ENCODE assay signal across 9 mouse cellular contexts in genomic region chr3:88440500-88441381, GRCm38 (mm10). TPM values are rescaled to one million over a fixed set of nuclear protein-coding genes. Genes with fewer than 3 reads are reported as not detected.
DNase-seq lines count a peak whose midpoint lies in the region; ATAC-seq and TF ChIP-seq lines count a peak whose summit lies in the region.
"Had no signal": no experiment of that assay in that cellular context is flagged by ENCODE, and none has a peak within 500 bp of the region (broad histone marks: within the 10 kb centered on the region; RNA-seq: fewer than 3 reads in every experiment).

No protein-coding gene starts in this region.

- no peak for TF ChIP-seq POLR2A in lung, adult 2 months (IDR thresholded peaks at IDR 0.05; ENCODE audit: borderline replicate concordance, extremely low read depth, low read depth, low read length)
- no peak for TF ChIP-seq POLR2A in brain, embryonic 14.5 days (IDR thresholded peaks at IDR 0.05; ENCODE audit: borderline replicate concordance, extremely low read depth, insufficient read depth, insufficient read length, poor library complexity, severe bottlenecking)

- 22% methylated on average over 27 of the region's 27 CpGs for WGBS in lung, adult 2 months
- WGBS in heart, embryonic 12.5 days = 16% methylated on average over 27 of the region's 27 CpGs
- 12% methylated on average over 27 of the region's 27 CpGs for WGBS in kidney, embryonic 15.5 days

- H3K4me1 ChIP-seq in lung, adult 2 months (ENCODE audit: control insufficient read depth, insufficient read depth, low read length) = peaks cover 4% of the 10 kb centered on the region
- peaks cover 22% of the 10 kb centered on the region for H3K4me1 ChIP-seq in heart, embryonic 12.5 days (replicated peaks)
- peaks cover 45% of the 10 kb centered on the region for H3K4me1 ChIP-seq in kidney, embryonic 15.5 days

- H3K9ac ChIP-seq in heart, embryonic 12.5 days = peak overlapping the region; percentile 34
- H3K9ac ChIP-seq in kidney, embryonic 15.5 days = no peak overlapping the region

- no peaks in the 10 kb centered on the region for H3K9me3 ChIP-seq in heart, embryonic 12.5 days (replicated peaks)
- no peaks in the 10 kb centered on the region for H3K9me3 ChIP-seq in kidney, embryonic 15.5 days (replicated peaks)

- 0 out of 2 replicates have a peak, but pooled peaks cover 4% of the 10 kb centered on the region for H3K27me3 ChIP-seq in heart, embryonic 12.5 days (replicated peaks)
- peaks cover 3% of the 10 kb centered on the region; the same call in 1 of the 2 replicates for H3K27me3 ChIP-seq in kidney, embryonic 15.5 days

- ATAC-seq in heart, embryonic 12.5 days (ENCODE audit: insufficient number of reproducible peaks, low FRiP score) = no peak
- ATAC-seq in kidney, embryonic 15.5 days (replicated peaks; ENCODE audit: low FRiP score) = no peak; the same call in 1 of the 2 replicates

- peak overlapping the region; percentile 62 for H3K4me2 ChIP-seq in heart, embryonic 12.5 days
- H3K4me2 ChIP-seq in kidney, embryonic 15.5 days = peak overlapping the region; percentile 50

- DNase-seq in lung, adult 2 months = no peak
- no peak for DNase-seq in lung, adult 18-20 months
- peak; percentile 58 for DNase-seq in brain, embryonic 14.5 days (ENCODE audit: low read depth)
- peak; percentile 72 for DNase-seq in lung, postnatal 10 days
- peak; percentile 77 for DNase-seq in retina, postnatal 1 day
- DNase-seq in gastrocnemius, postnatal 25 days = no peak

- H3K27ac ChIP-seq in heart, embryonic 12.5 days (ENCODE audit: poor library complexity, severe bottlenecking) = no peak overlapping the region
- H3K27ac ChIP-seq in kidney, embryonic 15.5 days = no peak overlapping the region

- peak; percentile 52 for TF ChIP-seq CTCF in lung, adult 2 months (IDR thresholded peaks at IDR 0.05; ENCODE audit: insufficient read depth, low read length)
- TF ChIP-seq CTCF in brain, embryonic 14.5 days (IDR thresholded peaks at IDR 0.05; ENCODE audit: borderline replicate concordance, extremely low read depth, insufficient read depth, insufficient read length) = peak; percentile 66; the same call in 1 of the 2 replicates

- H3K36me3 ChIP-seq in heart, embryonic 12.5 days = no peaks in the 10 kb centered on the region
- no peaks in the 10 kb centered on the region for H3K36me3 ChIP-seq in kidney, embryonic 15.5 days

- peak overlapping the region; percentile 10 for H3K4me3 ChIP-seq in lung, adult 2 months (replicated peaks; ENCODE audit: extremely low read depth, low read depth, low read length)
- H3K4me3 ChIP-seq in heart, embryonic 12.5 days = peak overlapping the region; percentile 30
- peak overlapping the region; percentile 19 for H3K4me3 ChIP-seq in kidney, embryonic 15.5 days (replicated peaks)

RNA-seq across cellular contexts. Expression of gene Slc25a44, which starts 15.8 kb away (rescaled TPM):
- 18.3 and 25.4 TPM in 2 replicates for polyA plus RNA-seq in lung, adult 2 months (2012; rRNA removed)
- 39.6 and 41.6 TPM in 2 replicates for polyA plus RNA-seq in brain, embryonic 14.5 days (2012; rRNA removed)
- polyA plus RNA-seq in heart, embryonic 12.5 days (2016; fragmentation: Nextera tagmentation; extraction: Ambion mirVana) = 14.1 and 14.3 TPM in 2 replicates
- 17.5 and 17.6 TPM in 2 replicates for polyA plus RNA-seq in kidney, embryonic 15.5 days (2015; fragmentation: Nextera tagmentation; extraction: Ambion mirVana)
- 10 to 100 TPM; 14.3 to 14.5 TPM for total RNA-seq in gastrocnemius, postnatal 25 days (2021)

RNA-seq across cellular contexts. Expression of gene Sema4a, which starts 20.2 kb away (rescaled TPM):
- 52.3 and 58.3 TPM in 2 replicates for polyA plus RNA-seq in lung, adult 2 months (2012; rRNA removed)
- 57.1 and 57.6 TPM in 2 replicates for polyA plus RNA-seq in brain, embryonic 14.5 days (2012; rRNA removed)
- 0.92 and 1.3 TPM in 2 replicates for polyA plus RNA-seq in heart, embryonic 12.5 days (2016; fragmentation: Nextera tagmentation; extraction: Ambion mirVana)
- 14.0 and 14.7 TPM in 2 replicates for polyA plus RNA-seq in kidney, embryonic 15.5 days (2015; fragmentation: Nextera tagmentation; extraction: Ambion mirVana)
- 1 to 10 TPM; 1.6 to 1.8 TPM for total RNA-seq in gastrocnemius, postnatal 25 days (2021)

RNA-seq across cellular contexts. Expression of gene Pmf1, which starts 30.6 kb away (rescaled TPM):
- polyA plus RNA-seq in lung, adult 2 months (2012; rRNA removed) = 23.4 and 27.0 TPM in 2 replicates
- 35.5 and 60.7 TPM in 2 replicates for polyA plus RNA-seq in brain, embryonic 14.5 days (2012; rRNA removed)
- polyA plus RNA-seq in heart, embryonic 12.5 days (2016; fragmentation: Nextera tagmentation; extraction: Ambion mirVana) = 100 and 104 TPM in 2 replicates
- polyA plus RNA-seq in kidney, embryonic 15.5 days (2015; fragmentation: Nextera tagmentation; extraction: Ambion mirVana) = 152 TPM in 2 replicates
- 10 to 100 TPM; 16.9 to 19.0 TPM for total RNA-seq in gastrocnemius, postnatal 25 days (2021)

RNA-seq across cellular contexts. Expression of gene Bglap, which starts 56.5 kb away (rescaled TPM):
- polyA plus RNA-seq in lung, adult 2 months (2012; rRNA removed) = not detected in 2 replicates
- polyA plus RNA-seq in brain, embryonic 14.5 days (2012; rRNA removed) = 0.30 and 0.63 TPM in 2 replicates
- polyA plus RNA-seq in heart, embryonic 12.5 days (2016; fragmentation: Nextera tagmentation; extraction: Ambion mirVana) = not detected in 2 replicates
- 5.6 TPM in 1 of 2 replicates, not detected in the other for polyA plus RNA-seq in kidney, embryonic 15.5 days (2015; fragmentation: Nextera tagmentation; extraction: Ambion mirVana)
- 1 to 10 TPM in 1 of 2 experiments, not detected in 1; 1.9 TPM for total RNA-seq in gastrocnemius, postnatal 25 days (2021)
- total RNA-seq: heart, adult 18-20 months had no signal

Comparison
In these comparisons a context has a peak if more than half of its experiments do, and no peak if none do; other contexts are left out.
1. DNase-seq: peak in brain, embryonic 14.5 days (single experiment), lung, postnatal 10 days (single experiment) and retina, postnatal 1 day (single experiment); none in lung, adult 2 months (single experiment), lung, adult 18-20 months (0 of 2) and gastrocnemius, postnatal 25 days (single experiment).
2. Peak in every context shown above with its lines, with median percentiles within 50 percentile points of each other: H3K4me3 ChIP-seq.